Mouse (Mus musculus): ENCODE measurements at regions not wholly inside any gene's neighbourhood (a gene's known extent, or its start where the extent isn't known, plus 50 kb on each side); places are given as distances from the start of the nearest gene placed in this dataset.
"Not testable (repeated sequence)": the region's sequence is repeated elsewhere in the genome, so short reads cannot be mapped to it uniquely, and the experiment has no call there.

GRCm38 (mm10) chr3:57963965-57964364 is 116.1 kb upstream of the Pfn2 start:
- DNase-seq (ENCODE audit: low spot score), result no peak

DNA sequence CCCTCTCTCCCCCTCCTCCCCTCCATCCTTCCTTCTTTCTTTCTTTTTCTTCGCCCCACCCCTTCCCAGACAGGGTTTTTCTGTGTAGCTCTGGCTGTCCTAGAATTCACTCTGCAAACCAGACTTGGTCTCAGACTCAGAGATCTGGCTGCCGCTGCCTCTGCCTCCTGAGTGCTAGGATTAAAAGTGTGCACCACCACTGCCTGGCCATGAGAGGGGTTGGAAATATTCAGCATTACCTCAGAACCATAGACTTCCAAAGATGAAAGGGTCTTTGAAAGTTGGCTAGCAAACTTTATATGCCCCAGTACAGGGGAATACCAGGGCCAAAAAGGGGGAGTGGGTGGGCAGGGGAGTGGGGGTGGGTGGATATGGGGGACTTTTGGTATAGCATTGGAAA is 122.7 kb upstream of the Pfn2 start:
- not testable (repeated sequence) for DNase-seq (ENCODE audit: low spot score)

DNA sequence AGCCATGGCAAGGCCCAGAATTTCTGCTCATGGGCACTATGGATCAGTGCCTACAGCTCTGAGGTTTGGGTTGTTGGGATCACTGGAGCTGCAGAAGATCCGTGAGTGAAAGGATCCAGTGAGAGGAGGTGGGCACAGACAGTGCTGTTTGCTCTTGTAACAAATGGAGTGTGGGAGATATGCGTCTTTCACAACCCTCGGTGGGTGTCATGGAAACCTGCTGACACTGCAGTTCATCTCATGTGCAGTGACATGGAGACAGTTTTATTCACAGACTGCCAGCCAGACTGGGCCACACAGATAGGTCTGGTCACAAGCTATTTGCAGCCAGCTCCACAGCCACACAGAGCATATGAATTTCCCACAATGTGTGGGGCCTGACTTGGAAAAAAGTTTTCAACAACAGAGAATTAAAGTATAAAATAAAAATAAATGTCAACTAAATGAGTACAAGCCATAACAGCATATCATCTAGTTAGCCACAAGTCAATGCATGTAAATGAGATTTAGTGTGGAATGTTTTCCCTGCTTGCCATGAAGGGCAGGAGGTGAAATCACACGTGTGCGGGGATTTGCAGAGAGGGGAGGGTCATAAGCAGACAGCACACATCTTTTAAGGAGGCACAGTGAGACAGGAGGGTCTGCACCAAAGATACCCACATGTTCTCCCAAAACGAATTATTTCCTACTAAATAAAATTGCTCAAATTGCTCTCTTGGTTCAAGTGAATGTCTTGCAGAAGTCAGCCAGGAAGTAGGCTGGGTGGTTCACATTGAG is 124.8 kb upstream of the Pfn2 start:
- no peak for DNase-seq (ENCODE audit: low spot score)

- DNase-seq (ENCODE audit: low spot score), result no peak
Measured at GRCm38 (mm10) chr3:57973546-57973945, 125.7 kb upstream of the Pfn2 start.

DNA sequence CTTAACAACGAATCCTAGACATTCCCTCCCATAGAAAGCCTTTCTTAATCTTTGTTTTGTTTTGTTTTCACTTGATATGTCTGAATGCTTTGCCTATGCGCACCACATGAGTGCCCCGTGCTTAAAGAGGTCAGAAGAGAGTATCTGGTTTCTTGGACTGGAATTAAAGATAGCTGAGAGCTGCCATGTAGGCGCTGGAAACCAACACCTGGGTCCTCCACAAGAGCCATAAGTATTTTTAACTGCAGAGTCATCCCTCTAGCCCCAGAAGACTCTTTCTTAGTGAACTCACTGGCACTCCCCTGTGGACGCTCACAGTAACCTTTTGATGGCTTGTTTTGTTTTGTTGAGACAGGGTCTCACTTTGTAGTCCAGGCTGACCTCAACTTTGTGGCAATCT is 127.5 kb upstream of the Pfn2 start:
- no peak for DNase-seq (ENCODE audit: low spot score)

DNA sequence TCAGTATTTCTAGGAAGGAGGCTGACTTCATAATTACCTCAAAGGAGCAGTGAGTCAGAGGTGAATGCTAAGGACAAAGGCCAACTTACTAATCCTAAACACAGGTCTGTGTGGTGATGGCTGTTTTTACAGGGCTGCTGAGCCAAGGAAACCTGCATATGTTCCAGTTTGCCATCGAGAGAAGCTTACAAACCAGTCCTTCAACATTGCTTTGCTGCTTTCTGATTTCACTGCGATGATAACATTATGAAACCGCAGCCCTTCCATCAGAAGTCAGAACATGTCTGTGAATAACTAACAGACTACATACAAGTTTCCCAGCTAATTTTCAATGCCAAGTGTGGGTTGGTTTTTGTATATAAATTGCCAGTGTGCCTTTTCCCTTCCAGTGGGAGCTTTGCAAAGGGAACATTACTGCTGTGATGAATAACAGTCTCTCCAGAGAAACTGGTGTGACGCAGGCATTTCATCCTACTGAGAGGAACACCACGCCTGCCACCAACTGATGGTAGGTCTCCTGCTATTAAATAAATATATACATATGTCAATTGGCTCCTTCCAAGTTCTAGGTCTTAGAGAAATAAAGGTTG is 128.9 kb upstream of the Pfn2 start:
- DNase-seq (ENCODE audit: low spot score), result no peak

- DNase-seq (ENCODE audit: low spot score), result no peak
Measured at GRCm38 (mm10) chr3:57988175-57988574, 140.3 kb upstream of the Pfn2 start.

DNA sequence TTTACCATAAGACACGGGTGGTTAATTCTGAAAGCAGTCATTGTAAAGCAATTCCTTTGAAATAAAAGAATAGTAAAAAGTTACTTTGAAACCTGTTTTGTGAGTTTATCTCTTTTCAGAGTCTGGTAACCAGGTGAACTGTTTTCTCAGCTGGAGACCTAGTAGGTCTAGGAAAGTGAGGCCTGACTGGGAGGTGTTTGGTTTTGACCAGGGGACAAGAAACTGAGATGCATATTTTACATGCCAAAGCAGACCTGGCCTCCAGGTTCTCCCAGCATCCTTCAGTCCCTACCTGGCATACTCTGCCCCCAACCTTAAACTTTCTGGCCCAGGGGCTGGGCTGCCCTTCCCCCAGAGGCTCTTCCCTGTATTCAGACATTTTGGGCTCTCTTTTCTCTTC is 142.9 kb upstream of the Pfn2 start:
- no peak for DNase-seq (ENCODE audit: low spot score)

DNA sequence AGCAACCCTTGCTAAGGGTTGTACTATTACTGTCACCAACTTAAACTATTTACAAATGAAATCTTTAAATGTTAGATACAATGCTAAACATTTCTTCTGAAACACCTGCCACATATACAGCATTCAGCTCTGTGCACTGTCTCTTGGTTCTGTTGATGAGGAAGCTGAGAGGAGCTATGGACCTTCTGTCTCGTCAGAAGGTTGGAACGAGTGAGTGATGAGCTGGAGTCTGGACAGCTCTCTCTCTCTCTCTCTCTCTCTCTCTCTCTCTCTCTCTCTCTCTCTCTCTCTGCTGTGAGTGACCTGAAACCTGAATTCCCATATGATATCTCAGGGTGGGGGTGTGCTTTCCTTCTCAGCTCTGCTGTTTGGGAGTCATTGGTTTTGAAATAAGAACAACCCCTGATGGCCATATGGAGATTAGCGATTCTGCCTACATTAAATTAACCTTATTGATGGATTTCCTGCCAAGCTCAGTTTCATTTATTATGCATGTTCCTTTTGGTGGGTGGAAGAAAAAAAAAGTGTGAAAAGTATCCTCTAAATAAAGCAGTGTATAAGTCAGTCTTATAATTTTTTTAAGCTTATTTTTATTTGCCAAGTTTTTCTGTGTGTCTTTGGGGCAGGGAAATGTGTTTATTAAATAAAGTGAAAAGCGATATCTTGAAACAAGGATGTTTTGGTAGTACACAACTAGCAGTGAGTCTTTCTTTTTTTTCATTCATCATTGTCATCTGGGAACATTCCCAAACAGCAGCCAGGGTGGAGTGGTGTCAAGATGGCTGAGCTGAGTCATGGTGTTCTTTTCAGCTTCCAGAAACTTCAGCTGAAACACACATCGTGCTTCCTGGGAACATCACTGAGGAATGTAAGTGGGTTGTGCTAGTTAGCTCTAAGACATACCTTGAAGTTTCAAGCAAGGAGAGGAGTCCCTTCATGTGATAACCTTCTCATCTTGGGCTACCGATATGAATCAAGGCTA is 150.5 kb upstream of the Pfn2 start:
- DNase-seq (ENCODE audit: low spot score), result no peak

DNA sequence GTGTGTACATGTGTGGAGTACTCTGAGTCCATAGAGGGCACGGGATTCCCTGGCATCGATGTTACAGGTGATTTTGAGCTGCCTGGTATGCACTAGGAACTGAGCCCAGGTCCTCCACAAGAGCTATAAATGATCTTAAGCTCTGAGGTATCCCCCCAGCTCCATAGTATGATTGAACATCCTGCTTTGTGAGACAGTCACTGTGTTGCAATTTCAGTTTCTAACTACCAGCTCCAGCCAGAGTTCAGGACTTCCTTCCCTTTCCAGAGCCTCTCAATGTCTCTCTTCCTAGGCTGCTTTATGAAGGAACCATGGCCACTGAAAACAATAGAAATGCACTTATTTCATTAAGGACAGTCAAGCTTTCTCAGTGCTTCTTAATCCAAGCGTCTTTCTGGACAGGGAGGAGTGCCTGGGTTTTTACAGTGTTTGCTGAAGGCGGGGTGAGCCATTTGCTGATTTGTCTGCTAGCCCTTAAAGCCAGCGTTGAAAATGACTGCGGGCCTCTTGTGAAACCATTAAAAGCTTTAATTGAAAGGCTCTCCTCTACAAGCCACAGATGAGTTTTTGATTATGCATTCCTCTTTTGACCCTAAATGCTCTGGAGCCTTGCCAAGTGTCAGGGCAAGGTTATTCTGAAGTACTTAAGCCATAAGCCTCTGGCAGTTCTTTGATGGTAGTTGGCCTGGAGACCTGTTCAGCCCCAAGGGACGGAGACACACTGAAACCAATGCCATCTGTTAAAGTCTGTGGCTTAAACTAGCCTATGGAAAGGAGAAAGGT is 155.1 kb upstream of the Pfn2 start:
- DNase-seq (ENCODE audit: low spot score), result no peak

- no peak for DNase-seq (ENCODE audit: low spot score)
Measured at GRCm38 (mm10) chr3:58024750-58025392, 177.0 kb upstream of the Pfn2 start.

DNA sequence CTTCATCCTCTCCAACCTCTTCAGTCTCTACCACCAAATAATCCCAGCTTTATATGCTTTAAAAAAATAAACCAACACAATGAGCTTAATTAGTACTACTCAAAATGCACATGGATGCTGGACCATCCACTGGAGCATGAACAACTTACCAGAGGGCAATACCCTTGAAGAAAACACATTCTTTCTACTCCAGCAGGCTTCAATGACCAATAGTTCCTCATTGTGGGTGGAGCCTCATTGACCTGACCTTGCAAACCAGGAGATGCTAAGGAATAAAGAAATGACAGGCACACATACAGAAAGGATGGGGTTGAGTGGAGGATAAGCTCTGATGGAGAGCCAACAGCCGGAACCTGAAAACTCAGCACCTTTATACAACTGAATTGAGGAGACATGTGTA is 201.7 kb upstream of the Pfn2 start:
- DNase-seq (ENCODE audit: low spot score), result no peak

DNA sequence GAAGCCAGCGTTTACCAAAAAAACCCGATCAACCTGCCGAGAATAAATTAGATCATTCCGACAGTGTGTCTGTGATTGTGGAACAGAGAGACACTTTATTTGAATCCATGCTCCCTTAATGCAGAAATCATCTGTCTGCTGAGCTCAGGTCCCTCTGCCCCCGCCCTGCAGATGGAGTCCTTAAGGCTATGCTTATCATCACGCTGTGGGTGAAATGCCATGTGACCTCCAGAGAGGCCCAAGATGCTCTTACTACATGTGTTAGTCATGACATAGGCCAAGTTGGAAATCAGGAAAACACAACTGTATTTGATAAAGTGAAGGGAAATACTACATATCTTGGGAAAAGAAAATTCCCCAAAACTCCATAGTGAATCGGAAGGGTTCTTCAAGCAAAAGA is 206.8 kb upstream of the Pfn2 start:
- no peak for DNase-seq (ENCODE audit: low spot score)

DNA sequence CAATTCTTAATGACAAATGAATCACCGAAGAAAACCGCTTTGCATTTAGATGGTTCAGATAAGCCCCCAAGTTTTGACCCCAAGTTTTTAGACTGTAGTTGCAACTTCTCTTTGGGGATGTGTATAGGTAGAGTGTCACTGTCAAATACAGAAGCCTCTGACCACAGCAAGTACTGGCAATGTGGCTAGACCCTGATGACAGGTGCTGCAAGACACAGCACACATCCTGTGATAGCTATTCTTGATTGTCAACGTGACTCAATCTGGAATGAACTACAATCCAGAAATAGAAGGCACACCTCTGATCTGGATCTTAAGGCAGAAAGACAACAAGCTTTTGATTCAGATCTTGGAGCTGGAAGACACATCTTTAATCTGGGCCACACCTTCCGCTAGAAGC is 207.3 kb upstream of the Pfn2 start:
- DNase-seq (ENCODE audit: low spot score), result no peak

- DNase-seq (ENCODE audit: low spot score), result no peak
Measured at GRCm38 (mm10) chr3:58056191-58057063, 208.5 kb upstream of the Pfn2 start.

- DNase-seq (ENCODE audit: low spot score), result no peak
Measured at GRCm38 (mm10) chr3:58057064-58057396, 209.2 kb upstream of the Pfn2 start.

DNA sequence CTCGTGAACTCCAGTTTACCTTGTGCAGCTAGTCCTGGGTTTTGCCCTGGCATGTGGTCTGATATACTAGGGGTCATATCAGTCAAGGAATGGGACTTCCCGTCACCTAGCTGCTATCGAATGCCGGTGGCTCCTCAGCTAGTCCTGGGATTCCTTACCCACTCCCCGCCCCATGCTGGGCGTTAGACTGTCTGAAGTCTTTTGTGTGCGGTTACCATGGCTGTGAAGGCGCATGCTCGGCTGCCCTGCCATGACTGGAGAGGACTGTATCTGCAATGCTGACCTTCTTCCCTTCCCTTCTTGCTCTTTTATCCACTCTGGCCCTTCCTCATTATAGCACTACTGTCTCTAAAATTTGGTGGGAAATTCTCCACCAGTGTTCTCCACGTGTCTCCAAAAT is 210.3 kb upstream of the Pfn2 start:
- no peak for DNase-seq (ENCODE audit: low spot score)

GRCm38 (mm10) chr3:58063852-58064549 is 216.1 kb upstream of the Pfn2 start:
- DNase-seq (ENCODE audit: low spot score), result no peak

DNA sequence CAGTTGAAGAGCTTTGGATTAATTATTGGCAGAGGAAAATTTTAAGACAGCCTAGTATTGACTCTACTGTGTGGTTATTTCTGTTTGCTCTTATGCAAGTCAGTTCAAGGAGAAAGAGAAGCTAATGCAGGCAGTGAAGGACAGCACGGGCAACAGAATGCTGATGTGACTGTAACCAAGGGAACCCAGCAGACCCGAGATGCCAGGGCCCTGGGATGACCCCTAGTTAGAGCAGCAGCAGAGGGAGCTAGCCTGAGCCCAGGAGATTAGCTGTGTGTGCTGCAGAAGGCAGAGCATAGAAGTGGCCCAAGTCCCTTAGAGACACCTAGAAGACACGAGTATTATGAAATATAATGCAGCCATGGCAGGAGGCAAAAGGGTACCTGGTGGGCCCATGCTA is 223.7 kb upstream of the Pfn2 start:
- DNase-seq (ENCODE audit: low spot score), result no peak

DNA sequence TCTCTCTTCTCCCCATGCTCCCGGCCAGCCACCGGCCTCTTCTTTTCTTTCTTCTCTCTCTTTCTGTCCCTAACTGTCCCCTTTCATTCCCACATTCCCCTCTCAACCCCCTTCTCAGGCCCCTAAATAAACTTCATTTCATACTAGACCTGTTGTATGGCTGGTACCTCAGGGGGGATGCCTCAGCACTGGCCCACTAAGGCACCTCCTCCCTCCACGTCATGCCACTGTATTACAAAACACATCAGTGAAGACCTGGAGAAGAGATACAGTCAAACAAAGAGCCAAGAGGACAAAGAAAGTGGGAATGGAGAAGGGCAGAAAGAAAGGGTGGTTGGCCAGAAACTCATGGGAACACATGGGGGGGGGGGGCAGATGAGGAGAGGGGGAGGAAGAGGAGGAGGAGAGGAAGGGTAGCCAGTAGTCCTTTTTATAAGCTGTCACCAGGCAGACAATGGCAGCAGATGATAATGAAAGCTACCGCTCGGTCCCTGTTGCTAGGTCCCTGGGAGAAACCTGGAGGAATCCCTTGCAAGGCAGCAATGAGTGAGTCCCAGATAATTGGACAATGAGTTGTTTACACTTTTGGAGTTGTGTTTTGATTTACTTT is 224.5 kb upstream of the Pfn2 start:
- no peak for DNase-seq (ENCODE audit: low spot score)

All from ovary, postnatal 36 days (tissue).